Mouse (Mus musculus) hindbrain, embryonic 16.5 days (tissue): ENCODE measurements at regions not wholly inside any gene's neighbourhood (a gene's known extent, or its start where the extent isn't known, plus 50 kb on each side); places are given as distances from the start of the nearest gene placed in this dataset.
"Not testable (repeated sequence)": the region's sequence is repeated elsewhere in the genome, so short reads cannot be mapped to it uniquely, and the experiment has no call there.

Experiments
- ATAC-seq: fragments of 200-750 bp; cut with Nextera tagmentation; 2 replicates; pipeline ENCODE4 v1.8.0; 2017; ENCODE audit warnings: moderate TSS enrichment, moderate library complexity
- H3K27ac ChIP-seq: fragments of 300-500 bp; sonication (generic); 2 replicates; pipeline ENCODE4 v1.5.1; 2014; ENCODE audit warnings: low read depth, mild to moderate bottlenecking, control low read depth, low read length, moderate library complexity
- H3K27me3 ChIP-seq: fragments of 300-500 bp; sonication (generic); replicated peaks from 2 replicates; pipeline ENCODE4 v1.6.1; 2014; ENCODE audit warnings: low read length; ENCODE audit not compliant: control insufficient read depth, insufficient read depth
- H3K36me3 ChIP-seq: fragments of 300-500 bp; sonication (generic); 2 replicates; pipeline ENCODE4 v1.6.1; 2014; ENCODE audit warnings: mild to moderate bottlenecking, low read length, moderate library complexity, mixed read lengths; ENCODE audit not compliant: control insufficient read depth, insufficient read depth
- H3K4me1 ChIP-seq: fragments of 300-500 bp; sonication (generic); 2 replicates; pipeline ENCODE4 v1.6.1; 2014; ENCODE audit warnings: low read depth, low read length; ENCODE audit not compliant: control insufficient read depth, insufficient read depth
- H3K4me2 ChIP-seq: fragments of 300-500 bp; sonication (generic); 2 replicates; pipeline ENCODE4 v1.6.1; 2014; ENCODE audit warnings: mild to moderate bottlenecking, low read length, control low read depth, moderate library complexity
- H3K4me3 ChIP-seq: fragments of 300-500 bp; sonication (generic); 2 replicates; pipeline ENCODE4 v1.5.1; 2014; ENCODE audit warnings: mild to moderate bottlenecking, low read length, control low read depth, moderate library complexity
- H3K9ac ChIP-seq: fragments of 300-500 bp; sonication (generic); 2 replicates; pipeline ENCODE4 v1.6.1; 2014; ENCODE audit warnings: low read depth, mild to moderate bottlenecking, control low read depth, low read length, moderate library complexity
- H3K9me3 ChIP-seq: fragments of 300-500 bp; sonication (generic); 2 replicates; pipeline ENCODE4 v1.6.1; 2014; ENCODE audit warnings: mild to moderate bottlenecking, low read length, moderate library complexity; ENCODE audit not compliant: control insufficient read depth
- WGBS: fragments of 180-500 bp; shearing (Covaris S2); extraction: QIAGEN DNeasy Blood & Tissue Kit; methylation state at CpG from one replicate; pipeline ENCODE4 v1.1.7; 2014; 5-methylcytosine and 5-hydroxymethylcytosine counted together

GRCm38 (mm10) chr6:70517932-70518331, 274.1 kb downstream of the Rpia start:
- no peak overlapping the region for H3K4me3 ChIP-seq
- H3K36me3 ChIP-seq, result no peaks in the 10 kb centered on the region
- H3K9ac ChIP-seq, result no peak overlapping the region
- H3K4me2 ChIP-seq, result no peak overlapping the region
- no peaks in the 10 kb centered on the region for H3K27me3 ChIP-seq
- H3K4me1 ChIP-seq, result no peaks in the 10 kb centered on the region
- ATAC-seq, result no peak
- no peaks in the 10 kb centered on the region for H3K9me3 ChIP-seq
- H3K27ac ChIP-seq, result no peak overlapping the region

- Histone ChIP-seq H3K4me2 (no peak overlapping the region), H3K9ac (no peak overlapping the region), H3K27me3 (no peaks in the 10 kb centered on the region), H3K36me3 (no peaks in the 10 kb centered on the region), H3K4me1 (no peaks in the 10 kb centered on the region), H3K9me3 (no peaks in the 10 kb centered on the region), H3K27ac (no peak overlapping the region), H3K4me3 (no peak overlapping the region)
- 67% methylated on average over 1 of the region's 1 CpGs for WGBS
- ATAC-seq, result peak; percentile 67
These were observed 323.2 kb downstream of the Rpia start for GRCm38 (mm10) chr6:70468623-70469479.

GRCm38 (mm10) chr6:70457279-70457678, 334.8 kb downstream of the Rpia start:
- H3K36me3 ChIP-seq, result no peaks in the 10 kb centered on the region
- no peak overlapping the region for H3K9ac ChIP-seq
- no peaks in the 10 kb centered on the region for H3K27me3 ChIP-seq
- 94% methylated on average over 3 of the region's 3 CpGs for WGBS
- no peak overlapping the region for H3K4me3 ChIP-seq
- H3K4me2 ChIP-seq, result no peak overlapping the region
- H3K9me3 ChIP-seq, result no peaks in the 10 kb centered on the region
- no peak overlapping the region for H3K27ac ChIP-seq
- ATAC-seq, result no peak
- H3K4me1 ChIP-seq, result no peaks in the 10 kb centered on the region

GRCm38 (mm10) chr6:70434739-70435138, 357.3 kb downstream of the Rpia start:
- WGBS, result 95% methylated on average over 2 of the region's 2 CpGs

GRCm38 (mm10) chr6:70406290-70406689, 385.7 kb downstream of the Rpia start:
- not testable (repeated sequence) for H3K9me3 ChIP-seq, H3K4me1 ChIP-seq, H3K4me2 ChIP-seq, H3K27ac ChIP-seq, H3K27me3 ChIP-seq, H3K9ac ChIP-seq, H3K36me3 ChIP-seq, ATAC-seq, H3K4me3 ChIP-seq
- 91% methylated on average over 3 of the region's 3 CpGs for WGBS

More at GRCm38 (mm10) chr6:70434739-70435138, 357.3 kb downstream of the Rpia start:
- H3K27ac ChIP-seq, ATAC-seq, H3K4me1 ChIP-seq, H3K36me3 ChIP-seq, H3K9ac ChIP-seq, H3K9me3 ChIP-seq, H3K4me3 ChIP-seq, H3K27me3 ChIP-seq, H3K4me2 ChIP-seq: not testable (repeated sequence)

GRCm38 (mm10) chr6:70389850-70390249, 402.2 kb downstream of the Rpia start:
- H3K4me3 ChIP-seq, H3K27me3 ChIP-seq, H3K9ac ChIP-seq, H3K36me3 ChIP-seq, H3K4me2 ChIP-seq, H3K4me1 ChIP-seq, ATAC-seq, H3K27ac ChIP-seq, H3K9me3 ChIP-seq: not testable (repeated sequence)

- not testable (repeated sequence) for ATAC-seq, H3K36me3 ChIP-seq, H3K4me1 ChIP-seq, H3K4me3 ChIP-seq, H3K9ac ChIP-seq, H3K27me3 ChIP-seq, H3K27ac ChIP-seq, H3K9me3 ChIP-seq, H3K4me2 ChIP-seq
- no CpG with 5 or more reads among the region's 1 CpGs for WGBS
These were observed 405.6 kb downstream of the Rpia start for GRCm38 (mm10) chr6:70386396-70386795.

- H3K4me3 ChIP-seq, ATAC-seq, H3K4me2 ChIP-seq, H3K27me3 ChIP-seq, H3K9me3 ChIP-seq, H3K9ac ChIP-seq, H3K36me3 ChIP-seq, H3K4me1 ChIP-seq, H3K27ac ChIP-seq: not testable (repeated sequence)
- WGBS, result 98% methylated on average over 2 of the region's 2 CpGs
These were observed 412.7 kb downstream of the Rpia start for GRCm38 (mm10) chr6:70379339-70379738.

GRCm38 (mm10) chr6:70371821-70372220, 420.2 kb downstream of the Rpia start:
- H3K9ac ChIP-seq, H3K4me3 ChIP-seq, H3K9me3 ChIP-seq, ATAC-seq, H3K27ac ChIP-seq, H3K4me2 ChIP-seq, H3K27me3 ChIP-seq, H3K36me3 ChIP-seq, H3K4me1 ChIP-seq: not testable (repeated sequence)
- 94% methylated on average over 5 of the region's 5 CpGs for WGBS
